Mouse (Mus musculus) liver, embryonic 11.5 days (tissue): ENCODE data around the gene Snrpa1. TPM values are rescaled to one million over a fixed set of nuclear protein-coding genes. Genes with fewer than 3 reads are reported as not detected.

ENCODE experiments used
- ATAC-seq: fragments of 200-750 bp; cut with Nextera tagmentation; replicated peaks from 2 replicates; pipeline ENCODE4 v1.8.0; 2017; ENCODE audit warnings: moderate number of reproducible peaks, mild to moderate bottlenecking, moderate TSS enrichment, moderate library complexity; ENCODE audit not compliant: low FRiP score
- DNase-seq: peaks from one replicate; pipeline ENCODE4 v3.0.0-alpha.2; 2017; ENCODE audit warnings: low spot score
- H3K27ac ChIP-seq: fragments of 300-500 bp; sonication (generic); 2 replicates; pipeline ENCODE4 v1.5.1; 2014; ENCODE audit warnings: mild to moderate bottlenecking, low read depth, low read length, control low read depth
- H3K27me3 ChIP-seq: fragments of 300-500 bp; sonication (generic); replicated peaks from 2 replicates; pipeline ENCODE4 v1.6.1; 2014; ENCODE audit warnings: low read length, mixed read lengths; ENCODE audit not compliant: control insufficient read depth, insufficient read depth
- H3K36me3 ChIP-seq: fragments of 300-500 bp; sonication (generic); 2 replicates; pipeline ENCODE4 v1.6.1; 2014; ENCODE audit warnings: mild to moderate bottlenecking, low read length, moderate library complexity, mixed read lengths; ENCODE audit not compliant: control insufficient read depth, insufficient read depth
- H3K4me1 ChIP-seq: fragments of 300-500 bp; sonication (generic); replicated peaks from 2 replicates; pipeline ENCODE4 v1.6.1; 2014; ENCODE audit warnings: low read length, mixed read lengths; ENCODE audit not compliant: control insufficient read depth, insufficient read depth
- H3K4me2 ChIP-seq: fragments of 300-500 bp; sonication (generic); 2 replicates; pipeline ENCODE4 v1.6.1; 2014; ENCODE audit warnings: mild to moderate bottlenecking, control low read depth, moderate library complexity
- H3K4me3 ChIP-seq: fragments of 300-500 bp; sonication (generic); 2 replicates; pipeline ENCODE4 v1.5.1; 2014; ENCODE audit warnings: low read depth, low read length, control low read depth
- H3K9ac ChIP-seq: fragments of 300-500 bp; sonication (generic); 2 replicates; pipeline ENCODE4 v1.6.1; 2014; ENCODE audit warnings: low read depth, low read length, control low read depth
- H3K9me3 ChIP-seq: fragments of 300-500 bp; sonication (generic); 2 replicates; pipeline ENCODE4 v1.6.1; 2016; ENCODE audit warnings: low read length, inconsistent platforms, mixed read lengths; ENCODE audit not compliant: control insufficient read depth
- WGBS: fragments of 180-500 bp; shearing (Covaris S2); extraction: QIAGEN DNeasy Blood & Tissue Kit; methylation state at CpG from one replicate; pipeline ENCODE4 v1.1.7; 2014; 5-methylcytosine and 5-hydroxymethylcytosine counted together
- polyA plus RNA-seq: library from polyadenylated mRNA; unstranded; fragments of >200 nt; fragmentation: Nextera tagmentation; extraction: Ambion mirVana; gene quantifications from 2 replicates; pipeline ENCODE4 v1.2.1, GENCODE M21; 2014

The Snrpa1 gene
- polyA plus RNA-seq, 1 experiment from 2014 or later: 237 TPM

DNA sequence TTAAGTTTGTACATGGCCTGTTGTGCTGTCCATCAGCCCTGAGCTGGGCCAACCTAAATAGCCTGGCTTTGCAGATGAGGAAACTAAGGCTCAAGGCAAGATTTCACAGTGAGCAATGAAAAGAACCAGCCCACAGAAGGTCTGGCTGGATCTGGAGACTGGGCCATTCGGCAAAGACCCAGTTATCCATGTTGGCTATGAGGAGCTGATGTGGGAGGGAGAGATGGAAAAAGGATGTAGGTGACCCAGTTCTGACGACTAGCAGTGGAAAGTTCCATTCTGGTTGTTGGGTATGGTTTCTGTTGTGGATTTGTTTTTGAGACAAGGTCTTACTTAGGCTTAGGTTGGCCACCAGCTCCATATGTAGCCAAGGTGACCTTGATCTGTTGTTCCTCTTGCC, 29.3 kb downstream of the Snrpa1 start:
- Histone ChIP-seq H3K27ac (no peak overlapping the region), H3K4me2 (no peak overlapping the region), H3K9me3 (no peaks in the 10 kb centered on the region), H3K27me3 (no peaks in the 10 kb centered on the region), H3K36me3 (peaks cover 62% of the 10 kb centered on the region), H3K4me1 (no peaks in the 10 kb centered on the region), H3K4me3 (no peak overlapping the region), H3K9ac (no peak overlapping the region)
- WGBS: 79% methylated on average over 2 of the region's 2 CpGs
- DNase-seq (no peak), ATAC-seq (no peak)

- 87% methylated on average over 11 of the region's 11 CpGs for WGBS
- Histone ChIP-seq H3K4me1 (no peaks in the 10 kb centered on the region), H3K27me3 (no peaks in the 10 kb centered on the region), H3K9ac (no peak overlapping the region), H3K4me2 (no peak overlapping the region), H3K27ac (no peak overlapping the region), H3K9me3 (no peaks in the 10 kb centered on the region), H3K4me3 (no peak overlapping the region), H3K36me3 (peaks cover 43% of the 10 kb centered on the region)
- ATAC-seq (no peak), DNase-seq (no peak)
These were observed 31.9 kb downstream of the Snrpa1 start for GRCm38 (mm10) chr7:66090676-66091190.

GRCm38 (mm10) chr7:66091553-66091952, 32.8 kb downstream of the Snrpa1 start:
- no peak overlapping the region for H3K4me2 ChIP-seq
- peaks cover 36% of the 10 kb centered on the region for H3K36me3 ChIP-seq
- H3K4me3 ChIP-seq: no peak overlapping the region
- no peak overlapping the region for H3K27ac ChIP-seq
- no peaks in the 10 kb centered on the region for H3K27me3 ChIP-seq
- H3K9me3 ChIP-seq: no peaks in the 10 kb centered on the region
- no peak for DNase-seq
- WGBS: 79% methylated on average over 7 of the region's 7 CpGs
- ATAC-seq: no peak
- no peak overlapping the region for H3K9ac ChIP-seq
- H3K4me1 ChIP-seq: no peaks in the 10 kb centered on the region

DNA sequence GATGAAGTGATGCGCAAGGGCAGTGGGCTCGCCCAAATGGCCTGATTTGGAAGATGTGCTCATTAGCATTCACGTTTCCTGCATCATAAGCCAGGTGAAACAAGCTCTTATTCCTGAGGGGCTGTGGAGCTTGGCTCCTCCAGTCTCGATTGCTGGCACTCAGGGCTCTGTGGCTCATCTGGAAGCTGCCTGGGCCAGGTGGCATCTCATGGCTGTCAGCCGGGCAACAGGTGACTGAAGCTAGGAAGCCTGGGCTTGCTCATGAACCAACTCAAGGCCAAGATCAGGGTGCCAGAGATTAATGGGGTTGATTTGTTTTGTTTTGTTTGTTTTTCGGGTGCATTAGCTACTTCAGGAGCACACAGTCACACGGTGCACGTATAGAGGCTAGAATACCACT, 33.9 kb downstream of the Snrpa1 start:
- Histone ChIP-seq H3K9me3 (no peaks in the 10 kb centered on the region), H3K27me3 (no peaks in the 10 kb centered on the region), H3K4me2 (no peak overlapping the region), H3K36me3 (peaks cover 25% of the 10 kb centered on the region), H3K9ac (no peak overlapping the region; the same call in 1 of the 2 replicates), H3K27ac (no peak overlapping the region), H3K4me1 (no peaks in the 10 kb centered on the region), H3K4me3 (no peak overlapping the region)
- 86% methylated on average over 8 of the region's 8 CpGs for WGBS
- no peak for ATAC-seq
- DNase-seq: no peak

GRCm38 (mm10) chr7:66094141-66094540, 35.3 kb downstream of the Snrpa1 start:
- DNase-seq (no peak), ATAC-seq (no peak)
- H3K36me3 ChIP-seq: peaks cover 16% of the 10 kb centered on the region
- H3K9ac ChIP-seq: no peak overlapping the region
- H3K27me3 ChIP-seq: no peaks in the 10 kb centered on the region
- H3K9me3 ChIP-seq: no peaks in the 10 kb centered on the region
- no peak overlapping the region for H3K27ac ChIP-seq
- H3K4me1 ChIP-seq: no peaks in the 10 kb centered on the region
- H3K4me3 ChIP-seq: no peak overlapping the region
- WGBS: 76% methylated on average over 5 of the region's 5 CpGs
- no peak overlapping the region for H3K4me2 ChIP-seq

DNA sequence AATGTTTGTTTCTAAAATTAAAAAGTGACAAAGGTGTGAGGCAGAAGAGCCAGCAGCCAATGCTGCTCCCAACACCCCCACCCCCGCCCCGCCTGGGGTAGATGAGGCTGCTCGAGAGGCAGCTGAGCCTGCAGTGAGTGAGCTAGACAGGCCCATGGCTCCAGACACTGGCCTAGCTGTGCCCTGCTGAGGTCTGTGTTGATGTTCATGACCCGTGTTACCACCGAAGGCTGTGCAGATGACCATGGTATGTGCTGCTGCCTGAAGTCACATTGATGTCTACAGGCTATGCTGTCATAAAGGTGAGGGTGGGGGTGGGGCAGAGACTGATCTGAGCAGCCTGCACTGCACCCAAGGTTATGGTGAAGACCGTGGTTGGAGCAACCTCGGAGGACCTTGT, 40.0 kb downstream of the Snrpa1 start:
- ATAC-seq (no peak), DNase-seq (no peak)
- Histone ChIP-seq H3K4me3 (no peak overlapping the region), H3K9me3 (no peaks in the 10 kb centered on the region), H3K9ac (no peak overlapping the region), H3K36me3 (no peaks in the 10 kb centered on the region), H3K27me3 (no peaks in the 10 kb centered on the region), H3K4me1 (no peaks in the 10 kb centered on the region), H3K27ac (no peak overlapping the region), H3K4me2 (no peak overlapping the region)
- 74% methylated on average over 7 of the region's 7 CpGs for WGBS

GRCm38 (mm10) chr7:66101866-66102265, 43.1 kb downstream of the Snrpa1 start:
- no peak; the same call in 1 of the 2 replicates for ATAC-seq
- Histone ChIP-seq H3K9me3 (no peaks in the 10 kb centered on the region), H3K27ac (no peak overlapping the region), H3K4me3 (no peak overlapping the region), H3K4me1 (no peaks in the 10 kb centered on the region), H3K9ac (no peak overlapping the region), H3K27me3 (no peaks in the 10 kb centered on the region), H3K36me3 (no peaks in the 10 kb centered on the region), H3K4me2 (no peak overlapping the region)
- WGBS: 5% methylated on average over 4 of the region's 4 CpGs
- DNase-seq: no peak

DNA sequence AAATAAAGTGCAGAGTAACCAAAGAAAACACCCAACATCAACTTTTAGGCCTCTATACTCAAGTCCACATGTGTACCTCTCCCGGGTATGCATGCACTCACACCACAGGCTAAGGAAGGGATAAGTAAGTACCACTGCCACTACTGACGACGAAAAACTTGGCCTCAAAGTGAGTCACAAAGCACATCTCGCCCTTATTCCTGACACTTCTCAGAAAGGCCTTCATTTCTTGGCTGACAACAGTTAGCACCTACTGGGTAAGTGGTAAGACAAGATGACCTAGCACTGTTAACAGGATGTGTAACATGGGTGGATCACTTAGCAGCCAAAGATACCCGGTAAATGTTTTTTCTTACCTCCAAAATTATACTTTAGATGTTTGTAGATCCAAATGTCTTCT, 45.7 kb downstream of the Snrpa1 start:
- H3K27ac ChIP-seq: no peak overlapping the region
- no peak overlapping the region for H3K4me3 ChIP-seq
- DNase-seq (no peak), ATAC-seq (no peak)
- H3K27me3 ChIP-seq: no peaks in the 10 kb centered on the region
- no peak overlapping the region for H3K9ac ChIP-seq
- H3K9me3 ChIP-seq: no peaks in the 10 kb centered on the region
- no peak overlapping the region for H3K4me2 ChIP-seq
- H3K36me3 ChIP-seq: no peaks in the 10 kb centered on the region
- 84% methylated on average over 5 of the region's 5 CpGs for WGBS
- no peaks in the 10 kb centered on the region; the same call in 1 of the 2 replicates for H3K4me1 ChIP-seq

DNA sequence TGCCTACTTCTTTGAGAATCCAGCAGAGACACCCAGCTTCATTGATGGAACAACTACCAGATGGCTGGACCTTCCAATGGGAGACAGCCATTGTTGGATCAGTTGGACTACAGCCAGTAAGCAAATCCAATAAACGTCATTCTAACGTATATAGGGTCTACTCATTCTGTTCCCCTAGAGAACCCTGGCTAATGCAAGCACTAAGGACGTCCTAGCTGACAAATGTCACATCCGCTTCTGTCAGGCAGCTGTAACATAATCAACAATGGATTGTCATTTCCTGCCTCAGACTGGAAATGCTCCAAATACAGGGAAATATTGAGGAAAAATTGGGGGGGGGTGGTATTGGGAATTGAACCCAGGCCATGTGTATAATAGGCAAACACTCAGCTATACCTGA, 47.0 kb downstream of the Snrpa1 start:
- H3K27ac ChIP-seq: no peak overlapping the region
- no peaks in the 10 kb centered on the region for H3K9me3 ChIP-seq
- no peak overlapping the region for H3K4me3 ChIP-seq
- DNase-seq: no peak
- no peaks in the 10 kb centered on the region; the same call in 1 of the 2 replicates for H3K4me1 ChIP-seq
- H3K36me3 ChIP-seq: no peaks in the 10 kb centered on the region
- no peak overlapping the region for H3K9ac ChIP-seq
- 66% methylated on average over 4 of the region's 4 CpGs for WGBS
- no peaks in the 10 kb centered on the region for H3K27me3 ChIP-seq
- no peak for ATAC-seq
- no peak overlapping the region for H3K4me2 ChIP-seq
